Mouse (Mus musculus) C2C12 (cell line): ENCODE results near the gene Fam151a. TPM values are rescaled to one million over a fixed set of nuclear protein-coding genes. Genes with fewer than 3 reads are reported as not detected.
"Not testable (repeated sequence)": the region's sequence is repeated elsewhere in the genome, so short reads cannot be mapped to it uniquely, and the experiment has no call there.

ENCODE experiments used
- H3K27me3 ChIP-seq: one replicate; pipeline ENCODE4 v1.6.1; 2011; ENCODE audit not compliant: control insufficient read depth, insufficient read depth, insufficient read length
- H3K36me3 ChIP-seq: one replicate; pipeline ENCODE4 v1.6.1; 2011; ENCODE audit not compliant: control insufficient read depth, insufficient read depth
- H3K4me3 ChIP-seq: one replicate; pipeline ENCODE4 v1.5.1; 2011; ENCODE audit warnings: mild to moderate bottlenecking, control low read depth; ENCODE audit not compliant: poor library complexity, insufficient read depth, severe bottlenecking
- H3K79me2 ChIP-seq: one replicate; pipeline ENCODE4 v1.6.1; 2011; ENCODE audit not compliant: control insufficient read depth, insufficient read depth
- H3K79me3 ChIP-seq: one replicate; pipeline ENCODE4 v1.6.1; 2011; ENCODE audit warnings: low read depth, control low read depth
- H3ac ChIP-seq: one replicate; pipeline ENCODE3; 2011; ENCODE audit warnings: low read depth; ENCODE audit not compliant: control insufficient read depth, insufficient read length
- CEBPB ChIP-seq: IDR thresholded peaks from one replicate; pipeline ENCODE4 v1.6.1; 2011; ENCODE audit warnings: low read depth, mild to moderate bottlenecking, control low read depth, moderate library complexity
- CTCF ChIP-seq: IDR thresholded peaks from one replicate; pipeline ENCODE4 v1.5.1; 2011; ENCODE audit not compliant: control insufficient read depth, insufficient read depth, insufficient read length
- FOSL1 ChIP-seq: IDR thresholded peaks from one replicate; pipeline ENCODE4 v1.8.0; 2011; ENCODE audit warnings: mild to moderate bottlenecking, low read length; ENCODE audit not compliant: poor library complexity, insufficient read depth, severe bottlenecking
- MAX ChIP-seq: IDR thresholded peaks from one replicate; pipeline ENCODE4 v1.6.1; 2011; ENCODE audit warnings: mild to moderate bottlenecking, control low read depth
- MYOD1 ChIP-seq: IDR thresholded peaks from one replicate; pipeline ENCODE4 v1.6.1; 2011; ENCODE audit warnings: low read depth; ENCODE audit not compliant: control insufficient read depth, insufficient read length
- MYOG ChIP-seq: IDR thresholded peaks from one replicate; pipeline ENCODE4 v1.6.1; 2011; ENCODE audit not compliant: control insufficient read depth, insufficient read length; ENCODE audit errors: extremely low read depth
- USF1 ChIP-seq: IDR thresholded peaks from one replicate; pipeline ENCODE4 v1.6.1; 2011; ENCODE audit warnings: low read depth, mild to moderate bottlenecking, control low read depth, moderate library complexity
- polyA plus RNA-seq: library from polyadenylated mRNA; unstranded; fragments of >200 nt; fragmentation: generic; extraction: Trizol; gene quantifications from one replicate; pipeline ENCODE4 v1.2.1, GENCODE M21; 2012; ENCODE audit warnings: missing spikeins

Fam151a gene
- polyA plus RNA-seq, 1 experiment = not detected

- Histone ChIP-seq H3K36me3 (no peaks in the 10 kb centered on the region), H3K27me3 (peaks cover 16% of the 10 kb centered on the region)
Measured at GRCm38 (mm10) chr4:106730814-106731213, 2.9 kb upstream of the Fam151a start, which contains the start of gene Mroh7. TSS of gene Mroh7 (minus strand) at chr4:106730925.

GRCm38 (mm10) chr4:106736884-106737283 is 3.2 kb downstream of the Fam151a start:
- H3ac ChIP-seq, H3K27me3 ChIP-seq, H3K4me3 ChIP-seq, H3K36me3 ChIP-seq, H3K79me2 ChIP-seq, H3K79me3 ChIP-seq: not testable (repeated sequence)

More at GRCm38 (mm10) chr4:106730814-106731213, 2.9 kb upstream of the Fam151a start, which contains the start of gene Mroh7:
- no peaks in the 10 kb centered on the region for H3K79me3 ChIP-seq
- TF ChIP-seq CEBPB (no peak), MAX (no peak), CTCF (no peak), MYOG (no peak)
- no peaks in the 10 kb centered on the region for H3K79me2 ChIP-seq
- no peak within 1 kb of the TSS for H3K4me3 ChIP-seq
- H3ac ChIP-seq = no peak within 1 kb of the TSS

- no peaks in the 10 kb centered on the region for H3K36me3 ChIP-seq
- no peak overlapping the region for H3ac ChIP-seq
- TF ChIP-seq MAX = no peak
- no peak for TF ChIP-seq CEBPB
- TF ChIP-seq MYOG = no peak
- TF ChIP-seq FOSL1 = no peak
- TF ChIP-seq MYOD1 = no peak
- no peak for TF ChIP-seq CTCF
- no peak for TF ChIP-seq USF1
- H3K27me3 ChIP-seq = no peaks in the 10 kb centered on the region
- no peaks in the 10 kb centered on the region for H3K79me3 ChIP-seq
- H3K79me2 ChIP-seq = no peaks in the 10 kb centered on the region
- no peak overlapping the region for H3K4me3 ChIP-seq
Measured at GRCm38 (mm10) chr4:106737904-106738303, 4.2 kb downstream of the Fam151a start.

- no peaks in the 10 kb centered on the region for H3K79me3 ChIP-seq
- H3K27me3 ChIP-seq = peaks cover 10% of the 10 kb centered on the region
- no peaks in the 10 kb centered on the region for H3K79me2 ChIP-seq
- H3ac ChIP-seq = no peak overlapping the region
- no peak overlapping the region for H3K4me3 ChIP-seq
- TF ChIP-seq USF1 = no peak
- TF ChIP-seq CEBPB = no peak
- no peaks in the 10 kb centered on the region for H3K36me3 ChIP-seq
Measured at GRCm38 (mm10) chr4:106745862-106746261, 12.2 kb downstream of the Fam151a start.

GRCm38 (mm10) chr4:106747001-106747580 is 13.4 kb downstream of the Fam151a start:
- H3K27me3 ChIP-seq = peaks cover 10% of the 10 kb centered on the region
- no peak overlapping the region for H3K4me3 ChIP-seq
- TF ChIP-seq CEBPB (no peak), FOSL1 (no peak), MYOG (no peak), USF1 (no peak), MYOD1 (no peak), MAX (no peak), CTCF (no peak)
- no peaks in the 10 kb centered on the region for H3K79me3 ChIP-seq
- H3ac ChIP-seq = no peak overlapping the region
- H3K36me3 ChIP-seq = no peaks in the 10 kb centered on the region
- no peaks in the 10 kb centered on the region for H3K79me2 ChIP-seq

GRCm38 (mm10) chr4:106749699-106750098 is 16.0 kb downstream of the Fam151a start:
- TF ChIP-seq MYOD1 (no peak), CTCF (no peak), MAX (no peak), CEBPB (no peak), FOSL1 (no peak), MYOG (no peak), USF1 (no peak)
- Histone ChIP-seq H3ac (no peak overlapping the region), H3K4me3 (no peak overlapping the region), H3K79me3 (no peaks in the 10 kb centered on the region), H3K36me3 (no peaks in the 10 kb centered on the region), H3K27me3 (peaks cover 3% of the 10 kb centered on the region), H3K79me2 (no peaks in the 10 kb centered on the region)
